Mouse (Mus musculus) hindbrain, embryonic 13.5 days (tissue): ENCODE data around the gene Helz2. TPM values are rescaled to one million over a fixed set of nuclear protein-coding genes. Genes with fewer than 3 reads are reported as not detected.
"Not testable (repeated sequence)": the region's sequence is repeated elsewhere in the genome, so short reads cannot be mapped to it uniquely, and the experiment has no call there.

ENCODE experiments used
- ATAC-seq: fragments of 200-750 bp; cut with Nextera tagmentation; 2 replicates; pipeline ENCODE4 v1.8.0; 2017; ENCODE audit warnings: moderate TSS enrichment; ENCODE audit not compliant: low FRiP score
- H3K27ac ChIP-seq: fragments of 300-500 bp; sonication (generic); 2 replicates; pipeline ENCODE4 v1.5.1; 2015; ENCODE audit warnings: inconsistent platforms, mild to moderate bottlenecking, moderate library complexity
- H3K27me3 ChIP-seq: fragments of 300-500 bp; sonication (generic); 2 replicates; pipeline ENCODE4 v1.6.1; 2015; ENCODE audit warnings: mild to moderate bottlenecking, inconsistent platforms
- H3K36me3 ChIP-seq: fragments of 300-500 bp; sonication (generic); 2 replicates; pipeline ENCODE4 v1.6.1; 2015; ENCODE audit warnings: mild to moderate bottlenecking, inconsistent platforms
- H3K4me1 ChIP-seq: fragments of 300-500 bp; sonication (generic); replicated peaks from 2 replicates; pipeline ENCODE4 v1.6.1; 2015; ENCODE audit warnings: inconsistent platforms
- H3K4me2 ChIP-seq: fragments of 300-500 bp; sonication (generic); 2 replicates; pipeline ENCODE4 v1.6.1; 2015; ENCODE audit warnings: inconsistent platforms, mild to moderate bottlenecking, moderate library complexity
- H3K4me3 ChIP-seq: fragments of 300-500 bp; sonication (generic); 2 replicates; pipeline ENCODE4 v1.5.1; 2015; ENCODE audit warnings: mild to moderate bottlenecking, inconsistent platforms
- H3K9ac ChIP-seq: fragments of 300-500 bp; sonication (generic); 2 replicates; pipeline ENCODE4 v1.6.1; 2015; ENCODE audit warnings: mild to moderate bottlenecking, inconsistent platforms
- H3K9me3 ChIP-seq: fragments of 300-500 bp; sonication (generic); 2 replicates; pipeline ENCODE4 v1.6.1; 2016; ENCODE audit warnings: inconsistent platforms
- WGBS: fragments of 180-500 bp; shearing (Covaris S2); methylation state at CpG from one replicate; pipeline ENCODE4 v1.1.7; 2015; 5-methylcytosine and 5-hydroxymethylcytosine counted together
- polyA plus RNA-seq: library from polyadenylated mRNA; unstranded; fragments of >200 nt; fragmentation: Nextera tagmentation; extraction: Ambion mirVana; gene quantifications from 2 replicates; pipeline ENCODE4 v1.2.1, GENCODE M21; 2015

The Helz2 gene
- polyA plus RNA-seq, result 0.38 and 0.48 TPM in 2 replicates

DNA sequence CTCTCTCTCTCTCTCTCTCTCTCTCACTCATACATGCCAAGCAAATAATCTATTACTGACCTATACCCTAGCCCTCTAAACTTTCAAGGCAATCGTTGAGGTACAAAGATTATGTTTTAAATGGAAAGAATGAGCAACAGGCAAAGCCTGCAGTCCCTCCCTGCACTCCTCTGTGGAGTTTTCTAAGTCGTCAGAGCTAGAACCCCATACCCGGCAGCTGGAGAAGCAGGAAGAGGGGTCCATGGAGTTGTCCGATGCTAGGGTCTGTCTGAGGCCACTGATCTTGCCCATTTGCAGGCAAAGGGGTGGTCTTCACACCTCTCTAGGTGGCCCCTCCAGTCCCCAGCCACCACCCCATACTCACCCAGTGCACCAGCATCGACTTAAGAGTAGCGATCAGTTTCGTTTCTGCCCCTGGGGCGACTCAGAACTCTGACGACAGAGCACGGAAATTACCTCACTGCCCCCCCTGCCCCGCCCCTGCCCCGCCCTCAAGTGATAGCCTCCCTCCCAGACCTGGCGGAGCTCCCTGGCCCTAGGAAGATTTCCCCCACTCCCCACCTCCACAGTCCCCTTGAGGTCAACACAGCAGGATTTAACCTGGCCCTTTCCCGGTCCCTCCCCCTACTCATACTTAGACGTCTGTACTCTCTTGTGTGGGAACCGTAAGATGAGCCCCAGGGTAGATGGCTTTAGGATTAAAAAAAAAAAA, at the start of gene Helz2:
Gene Helz2, minus strand, starts transcription at position 426 of the 712 bp plus-strand sequence.
- 0 out of 2 replicates have a peak, but pooled peaks cover 5% of the 10 kb centered on the region for H3K4me1 ChIP-seq
- 23% methylated on average over 16 of the region's 16 CpGs for WGBS
- H3K9me3 ChIP-seq, result no peaks in the 10 kb centered on the region
- 0 out of 2 replicates have a peak, but pooled peaks cover 7% of the 10 kb centered on the region for H3K27me3 ChIP-seq
- H3K4me2 ChIP-seq, result peak within 1 kb of the TSS; percentile 37
- H3K9ac ChIP-seq, result no peak within 1 kb of the TSS; the same call in 1 of the 2 replicates
- ATAC-seq, result no peak
- no peaks in the 10 kb centered on the region for H3K36me3 ChIP-seq
- peak within 1 kb of the TSS; percentile 25 for H3K4me3 ChIP-seq
- no peak within 1 kb of the TSS for H3K27ac ChIP-seq

DNA sequence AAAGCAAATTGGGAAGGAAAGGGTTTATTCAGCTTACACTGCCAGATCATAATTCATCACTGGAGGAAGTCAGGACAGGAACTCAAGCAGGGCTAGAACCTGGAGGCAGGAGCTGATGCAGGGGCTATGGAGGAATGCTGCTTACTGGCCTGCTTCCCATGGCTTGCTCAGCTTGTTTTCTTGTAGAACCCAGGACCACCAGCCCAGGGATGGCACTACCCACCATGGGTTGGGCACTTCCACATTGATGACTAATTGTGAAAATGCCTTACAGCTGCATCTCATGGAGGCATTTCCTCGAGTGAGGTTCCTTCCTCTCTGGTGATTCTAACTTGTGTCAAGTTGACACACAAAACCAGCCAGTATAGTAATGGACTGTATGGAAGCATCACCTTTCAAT, 49.1 kb upstream of the Helz2 start:
- Histone ChIP-seq H3K27ac (no peak overlapping the region), H3K9me3 (no peaks in the 10 kb centered on the region), H3K4me3 (no peak overlapping the region), H3K36me3 (peaks cover 9% of the 10 kb centered on the region), H3K27me3 (no peaks in the 10 kb centered on the region), H3K9ac (no peak overlapping the region), H3K4me1 (peaks cover 22% of the 10 kb centered on the region), H3K4me2 (no peak overlapping the region)
- WGBS, result 92% methylated on average over 1 of the region's 1 CpGs
- ATAC-seq, result no peak

GRCm38 (mm10) chr2:181288691-181289090, 46.9 kb upstream of the Helz2 start:
- Histone ChIP-seq H3K4me1 (peaks cover 22% of the 10 kb centered on the region), H3K4me2 (peak overlapping the region; percentile 64), H3K27me3 (no peaks in the 10 kb centered on the region), H3K36me3 (peaks cover 9% of the 10 kb centered on the region), H3K4me3 (peak overlapping the region; percentile 66), H3K27ac (no peak overlapping the region), H3K9me3 (no peaks in the 10 kb centered on the region), H3K9ac (no peak overlapping the region)
- ATAC-seq, result no peak
- 92% methylated on average over 3 of the region's 3 CpGs for WGBS

- ATAC-seq, result peak; percentile 96
- under 1% methylated on average over 25 of the region's 38 CpGs for whole genome bisulfite sequencing
- H3K9me3 ChIP-seq, result not testable (repeated sequence)
Observed at GRCm38 (mm10) chr2:181287958-181288350, 46.1 kb upstream of the Helz2 start, which contains the start of gene Gmeb2. TSS of gene Gmeb2 (minus strand) at chr2:181288035.

DNA sequence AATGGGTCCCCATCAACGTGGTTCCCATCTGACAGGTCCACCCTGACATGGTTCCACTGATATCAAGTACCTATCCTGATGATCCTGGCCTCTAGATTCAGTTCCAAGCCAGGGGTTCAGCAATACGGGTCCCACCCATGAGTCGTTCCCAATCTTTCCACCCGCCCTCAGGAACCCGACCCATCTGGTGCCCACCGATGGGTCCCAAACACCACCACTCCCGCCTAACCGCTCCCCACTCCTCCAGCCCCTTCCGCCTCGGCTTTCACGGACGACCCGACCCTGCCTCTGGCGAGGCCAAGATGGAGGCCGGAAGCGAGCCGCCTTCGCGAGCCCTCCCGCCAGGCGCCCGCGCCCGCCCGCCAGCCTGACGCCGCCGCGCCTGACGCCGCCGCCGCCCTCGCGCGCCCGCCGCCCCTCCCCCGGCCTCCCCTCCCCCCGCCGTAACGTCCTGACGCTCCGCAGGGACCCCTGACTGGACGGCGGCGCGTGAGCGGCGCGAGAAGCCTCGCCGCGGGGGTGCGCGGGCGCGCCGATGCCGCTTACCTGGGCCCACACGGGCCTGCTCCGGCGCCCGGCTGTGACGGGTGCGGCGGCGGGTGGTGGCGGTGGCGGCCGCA, 45.6 kb upstream of the Helz2 start:
- ATAC-seq, result peak; percentile 91
- H3K27me3 ChIP-seq, result no peaks in the 10 kb centered on the region
- WGBS, result under 1% methylated on average over 16 of the region's 71 CpGs

More at GRCm38 (mm10) chr2:181287958-181288350, 46.1 kb upstream of the Helz2 start, which contains the start of gene Gmeb2:
- Histone ChIP-seq H3K4me3 (peak within 1 kb of the TSS; percentile 66), H3K36me3 (peaks cover 15% of the 10 kb centered on the region), H3K27ac (peak within 1 kb of the TSS; percentile 98), H3K4me1 (peaks cover 22% of the 10 kb centered on the region), H3K4me2 (peak within 1 kb of the TSS; percentile 64), H3K9ac (peak within 1 kb of the TSS; percentile 89)
- not testable (repeated sequence) for H3K27me3 ChIP-seq

DNA sequence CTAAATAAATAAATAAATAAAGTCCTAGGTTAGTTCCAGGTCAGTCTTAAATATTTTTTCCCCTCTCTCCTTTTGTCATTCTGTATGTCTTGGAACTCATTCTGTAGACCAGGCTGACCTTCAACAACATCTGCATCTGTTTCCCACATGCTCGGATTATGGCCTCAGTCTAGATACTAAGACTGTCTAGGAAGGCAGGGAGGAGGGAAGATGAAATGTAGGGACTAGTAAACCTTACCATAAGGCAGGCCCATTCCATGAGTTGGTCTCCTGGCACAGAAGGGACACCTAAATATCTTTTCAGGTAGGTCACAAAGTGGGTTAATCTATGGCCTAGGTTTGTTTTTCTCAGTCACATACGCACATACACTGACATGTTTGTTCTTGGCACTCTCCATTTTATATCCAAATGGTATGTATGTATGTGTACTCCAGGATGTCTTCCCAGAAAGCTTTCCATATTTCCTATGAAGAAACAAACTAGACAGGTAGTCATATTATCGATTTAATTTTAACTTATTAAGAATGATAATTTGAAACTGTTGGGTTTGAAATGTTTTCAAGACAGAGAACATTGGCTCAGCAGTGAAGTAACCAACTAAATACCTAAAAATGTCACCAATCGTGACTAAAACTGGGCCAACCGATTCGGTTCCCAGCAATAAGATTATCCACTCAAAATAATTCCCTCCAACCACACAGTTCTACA, 45.0 kb upstream of the Helz2 start:
- WGBS, result 62% methylated on average over 6 of the region's 6 CpGs
- H3K4me1 ChIP-seq, result peaks cover 22% of the 10 kb centered on the region
- no peak for ATAC-seq

More for the DNA sequence above, 45.6 kb upstream of the Helz2 start:
- H3K9me3 ChIP-seq, result no peaks in the 10 kb centered on the region
- H3K36me3 ChIP-seq, result peaks cover 16% of the 10 kb centered on the region
- peak overlapping the region; percentile 89 for H3K9ac ChIP-seq
- peaks cover 22% of the 10 kb centered on the region for H3K4me1 ChIP-seq
- peak overlapping the region; percentile 63 for H3K4me2 ChIP-seq
- peak overlapping the region; percentile 66 for H3K4me3 ChIP-seq
- peak overlapping the region; percentile 98 for H3K27ac ChIP-seq

GRCm38 (mm10) chr2:181279968-181280367, 38.1 kb upstream of the Helz2 start:
- 74% methylated on average over 1 of the region's 1 CpGs for WGBS

More for the DNA sequence above, 45.0 kb upstream of the Helz2 start:
- Histone ChIP-seq H3K9ac (peak overlapping the region; percentile 89), H3K36me3 (peaks cover 20% of the 10 kb centered on the region), H3K9me3 (no peaks in the 10 kb centered on the region), H3K27ac (peak overlapping the region; percentile 98), H3K4me3 (peak overlapping the region; percentile 66), H3K27me3 (no peaks in the 10 kb centered on the region), H3K4me2 (peak overlapping the region; percentile 63)

GRCm38 (mm10) chr2:181277866-181278265, 36.0 kb upstream of the Helz2 start:
- H3K4me3 ChIP-seq, result no peak overlapping the region
- H3K9ac ChIP-seq, result no peak overlapping the region
- no peaks in the 10 kb centered on the region for H3K4me1 ChIP-seq
- no peaks in the 10 kb centered on the region for H3K27me3 ChIP-seq
- peaks cover 59% of the 10 kb centered on the region for H3K36me3 ChIP-seq
- no peaks in the 10 kb centered on the region for H3K9me3 ChIP-seq
- 86% methylated on average over 3 of the region's 3 CpGs for WGBS
- no peak for ATAC-seq
- H3K4me2 ChIP-seq, result no peak overlapping the region
- no peak overlapping the region for H3K27ac ChIP-seq

More at GRCm38 (mm10) chr2:181279968-181280367, 38.1 kb upstream of the Helz2 start:
- no peak for ATAC-seq
- Histone ChIP-seq H3K27ac (no peak overlapping the region), H3K36me3 (peaks cover 52% of the 10 kb centered on the region), H3K27me3 (no peaks in the 10 kb centered on the region), H3K9ac (no peak overlapping the region), H3K9me3 (no peaks in the 10 kb centered on the region), H3K4me2 (no peak overlapping the region), H3K4me1 (no peaks in the 10 kb centered on the region), H3K4me3 (no peak overlapping the region)

DNA sequence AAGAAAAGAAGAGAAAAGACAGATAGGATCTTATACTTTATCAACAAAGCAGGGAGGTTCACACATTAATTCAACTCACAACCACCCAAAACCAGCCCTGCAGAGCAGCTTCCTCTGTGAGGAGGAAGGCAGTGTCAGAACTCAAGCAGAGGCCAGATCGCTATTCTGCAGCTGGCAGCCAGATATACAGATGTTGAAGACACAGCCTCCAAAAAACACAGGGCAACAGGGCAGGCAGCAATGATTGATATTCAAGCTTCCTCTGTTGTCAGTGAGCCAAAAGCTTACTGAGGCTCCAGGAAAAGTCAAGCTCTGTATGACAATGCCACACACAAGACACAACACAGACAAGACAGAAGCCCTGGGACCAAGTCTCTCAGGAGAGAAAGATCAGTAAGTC, 34.9 kb upstream of the Helz2 start:
- no peak for ATAC-seq
- 90% methylated on average over 1 of the region's 1 CpGs for WGBS
- Histone ChIP-seq H3K27ac (no peak overlapping the region), H3K9ac (no peak overlapping the region), H3K27me3 (no peaks in the 10 kb centered on the region), H3K9me3 (no peaks in the 10 kb centered on the region), H3K4me3 (no peak overlapping the region), H3K4me1 (no peaks in the 10 kb centered on the region), H3K36me3 (peaks cover 59% of the 10 kb centered on the region), H3K4me2 (no peak overlapping the region)

GRCm38 (mm10) chr2:181274639-181275038, 32.8 kb upstream of the Helz2 start:
- H3K9me3 ChIP-seq, result no peaks in the 10 kb centered on the region
- no peaks in the 10 kb centered on the region for H3K4me1 ChIP-seq
- ATAC-seq, result no peak
- no peak overlapping the region for H3K27ac ChIP-seq
- no peak overlapping the region for H3K4me3 ChIP-seq
- H3K36me3 ChIP-seq, result peaks cover 76% of the 10 kb centered on the region
- H3K27me3 ChIP-seq, result no peaks in the 10 kb centered on the region
- WGBS, result 74% methylated on average over 4 of the region's 4 CpGs
- no peak overlapping the region for H3K4me2 ChIP-seq
- no peak overlapping the region for H3K9ac ChIP-seq

DNA sequence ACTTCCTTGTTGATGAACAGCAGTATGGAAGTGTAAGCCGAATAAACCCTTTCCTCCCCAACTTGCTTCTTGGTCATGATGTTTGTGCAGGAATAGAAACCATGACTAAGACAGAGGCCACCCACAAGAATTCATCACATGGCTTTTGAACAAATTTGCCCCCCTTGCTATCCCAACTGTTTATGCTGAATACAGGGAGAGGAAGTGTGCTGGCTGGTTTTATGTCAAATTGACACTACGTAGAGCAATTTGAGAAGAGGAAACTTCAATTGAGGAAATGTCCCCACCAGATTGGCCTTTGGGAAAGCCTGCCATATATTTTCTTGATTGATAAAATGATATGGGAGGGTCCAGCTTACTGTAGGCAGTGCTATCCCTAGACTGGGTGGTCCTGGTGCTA, 32.0 kb upstream of the Helz2 start:
- Histone ChIP-seq H3K4me2 (no peak overlapping the region), H3K27ac (no peak overlapping the region), H3K4me1 (no peaks in the 10 kb centered on the region), H3K36me3 (peaks cover 80% of the 10 kb centered on the region), H3K9me3 (no peaks in the 10 kb centered on the region), H3K9ac (no peak overlapping the region), H3K27me3 (no peaks in the 10 kb centered on the region), H3K4me3 (no peak overlapping the region)
- 89% methylated on average over 2 of the region's 2 CpGs for WGBS
- ATAC-seq, result no peak

GRCm38 (mm10) chr2:181272092-181272491, 30.3 kb upstream of the Helz2 start:
- Histone ChIP-seq H3K4me1 (no peaks in the 10 kb centered on the region), H3K27ac (no peak overlapping the region), H3K4me3 (no peak overlapping the region), H3K4me2 (no peak overlapping the region), H3K9ac (no peak overlapping the region), H3K36me3 (peaks cover 73% of the 10 kb centered on the region), H3K9me3 (no peaks in the 10 kb centered on the region), H3K27me3 (no peaks in the 10 kb centered on the region)
- ATAC-seq, result no peak
- 97% methylated on average over 2 of the region's 2 CpGs for WGBS
